Mouse (Mus musculus) stomach, embryonic 14.5 days (tissue): ENCODE results near the gene Gadd45g. TPM values are rescaled to one million over a fixed set of nuclear protein-coding genes. Genes with fewer than 3 reads are reported as not detected.

ENCODE experiments used
- ATAC-seq: fragments of 200-750 bp; cut with Nextera tagmentation; 2 replicates; pipeline ENCODE4 v1.8.0; 2017; ENCODE audit warnings: low read depth, moderate TSS enrichment; ENCODE audit not compliant: insufficient number of reproducible peaks, insufficient read depth, low FRiP score
- H3K27ac ChIP-seq: fragments of 300-500 bp; sonication (generic); 2 replicates; pipeline ENCODE4 v1.5.1; 2014; ENCODE audit warnings: mild to moderate bottlenecking, low read length, moderate library complexity, mixed read lengths
- H3K27me3 ChIP-seq: fragments of 300-500 bp; sonication (generic); 2 replicates; pipeline ENCODE4 v1.6.1; 2014; ENCODE audit warnings: low read length, control low read depth, mixed read lengths; ENCODE audit not compliant: control insufficient read depth, insufficient read depth
- H3K36me3 ChIP-seq: fragments of 300-500 bp; sonication (generic); 2 replicates; pipeline ENCODE4 v1.6.1; 2014; ENCODE audit warnings: mild to moderate bottlenecking, control low read depth, low read length, moderate library complexity, mixed read lengths; ENCODE audit not compliant: control insufficient read depth, insufficient read depth
- H3K4me1 ChIP-seq: fragments of 300-500 bp; sonication (generic); 2 replicates; pipeline ENCODE4 v1.6.1; 2014; ENCODE audit warnings: low read length, control low read depth, mixed read lengths; ENCODE audit not compliant: control insufficient read depth, insufficient read depth
- H3K4me2 ChIP-seq: fragments of 300-500 bp; sonication (generic); replicated peaks from 2 replicates; pipeline ENCODE4 v1.6.1; 2014; ENCODE audit warnings: low read depth, low read length, control low read depth
- H3K4me3 ChIP-seq: fragments of 300-500 bp; sonication (generic); 2 replicates; pipeline ENCODE4 v1.5.1; 2014; ENCODE audit warnings: low read depth, low read length, control low read depth
- H3K9ac ChIP-seq: fragments of 300-500 bp; sonication (generic); replicated peaks from 2 replicates; pipeline ENCODE4 v1.6.1; 2014; ENCODE audit warnings: low read depth, mild to moderate bottlenecking, control low read depth, low read length, moderate library complexity, mixed read lengths
- H3K9me3 ChIP-seq: fragments of 300-500 bp; sonication (generic); 2 replicates; pipeline ENCODE4 v1.6.1; 2016; ENCODE audit warnings: low read depth, low read length, control low read depth; ENCODE audit not compliant: control insufficient read depth
- WGBS: fragments of 180-500 bp; shearing (Covaris S2); extraction: QIAGEN DNeasy Blood & Tissue Kit; methylation state at CpG from one replicate; pipeline ENCODE4 v1.1.7; 2014; 5-methylcytosine and 5-hydroxymethylcytosine counted together
- polyA plus RNA-seq: library from polyadenylated mRNA; unstranded; fragments of >200 nt; fragmentation: Nextera tagmentation; extraction: Ambion mirVana; gene quantifications from 2 replicates; pipeline ENCODE4 v1.2.1, GENCODE M21; 2014

Gadd45g gene
- polyA plus RNA-seq, 1 experiment from 2014 or later: 22.9 TPM

DNA sequence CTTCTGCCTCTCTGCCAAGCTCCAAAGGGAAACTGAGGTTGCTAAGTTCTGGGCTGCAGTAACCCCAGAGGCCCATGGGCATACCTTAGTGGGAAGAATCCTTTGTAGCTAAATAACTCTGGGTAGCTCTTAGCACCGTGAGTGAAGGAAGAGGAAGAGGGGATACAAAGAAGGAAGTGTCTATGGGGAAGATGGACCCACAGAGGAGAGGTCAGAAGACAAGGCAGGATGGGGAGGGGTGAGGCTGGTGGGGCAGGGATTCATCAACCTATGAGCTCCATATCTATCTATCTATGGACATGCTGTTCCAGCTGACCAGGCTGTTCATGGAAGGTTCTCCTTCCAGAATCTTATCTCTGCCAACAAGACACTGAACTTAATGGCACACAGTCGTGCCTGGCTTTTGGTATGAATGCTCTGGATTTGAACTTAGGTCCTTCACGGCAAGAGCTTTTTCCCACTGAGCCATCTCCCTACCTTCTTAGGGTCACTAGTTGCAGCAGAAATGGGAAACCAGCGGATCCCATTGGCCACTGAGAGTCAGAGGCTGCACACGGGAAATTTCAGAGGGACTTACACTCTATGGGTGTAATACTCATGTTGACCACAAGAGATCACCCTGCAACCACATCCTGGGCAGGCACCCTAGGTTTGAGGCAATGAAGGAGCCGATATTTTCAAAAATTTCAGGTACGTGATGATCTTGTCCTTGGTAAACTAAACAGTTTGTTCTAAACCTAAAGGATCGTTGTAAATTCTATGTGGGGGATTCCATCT lies 7.0 kb upstream of the Gadd45g start:
- no peaks in the 10 kb centered on the region for H3K9me3 ChIP-seq

DNA sequence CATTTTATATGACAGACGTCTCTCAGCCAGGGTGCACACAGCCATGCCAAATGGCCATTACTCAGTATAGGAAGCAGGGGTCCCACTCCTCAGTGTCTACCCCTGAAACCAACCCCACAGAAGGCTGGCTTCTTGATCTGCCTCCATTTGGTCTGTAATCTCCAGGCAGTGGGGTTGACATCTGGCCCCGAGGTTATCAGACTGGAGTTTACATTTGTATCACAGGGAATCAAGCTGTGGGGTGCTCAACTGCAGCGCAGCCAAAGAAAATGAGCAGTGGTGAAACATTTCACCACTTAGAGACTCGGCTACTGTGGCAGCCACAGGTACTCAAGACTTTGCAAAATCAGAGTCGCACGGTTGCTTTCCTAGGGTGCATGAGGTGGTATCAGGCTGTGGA lies 5.8 kb upstream of the Gadd45g start:
- no peak overlapping the region for H3K4me2 ChIP-seq
- ATAC-seq: no peak
- H3K27me3 ChIP-seq: 0 out of 2 replicates have a peak, but pooled peaks cover 7% of the 10 kb centered on the region
- H3K9ac ChIP-seq: no peak overlapping the region
- peaks cover 4% of the 10 kb centered on the region; the same call in 1 of the 2 replicates for H3K4me1 ChIP-seq
- no peaks in the 10 kb centered on the region for H3K9me3 ChIP-seq
- no peak overlapping the region for H3K27ac ChIP-seq
- no peak overlapping the region for H3K4me3 ChIP-seq
- 35% methylated on average over 6 of the region's 6 CpGs for WGBS
- no peaks in the 10 kb centered on the region for H3K36me3 ChIP-seq

More for the DNA sequence above, 7.0 kb upstream of the Gadd45g start:
- H3K27me3 ChIP-seq: 0 out of 2 replicates have a peak, but pooled peaks cover 7% of the 10 kb centered on the region
- H3K4me2 ChIP-seq: no peak overlapping the region
- ATAC-seq: no peak; the same call in 1 of the 2 replicates
- H3K4me3 ChIP-seq: no peak overlapping the region
- WGBS: 19% methylated on average over 8 of the region's 8 CpGs
- H3K36me3 ChIP-seq: no peaks in the 10 kb centered on the region
- no peaks in the 10 kb centered on the region; the same call in 1 of the 2 replicates for H3K4me1 ChIP-seq
- H3K9ac ChIP-seq: no peak overlapping the region
- no peak overlapping the region for H3K27ac ChIP-seq

DNA sequence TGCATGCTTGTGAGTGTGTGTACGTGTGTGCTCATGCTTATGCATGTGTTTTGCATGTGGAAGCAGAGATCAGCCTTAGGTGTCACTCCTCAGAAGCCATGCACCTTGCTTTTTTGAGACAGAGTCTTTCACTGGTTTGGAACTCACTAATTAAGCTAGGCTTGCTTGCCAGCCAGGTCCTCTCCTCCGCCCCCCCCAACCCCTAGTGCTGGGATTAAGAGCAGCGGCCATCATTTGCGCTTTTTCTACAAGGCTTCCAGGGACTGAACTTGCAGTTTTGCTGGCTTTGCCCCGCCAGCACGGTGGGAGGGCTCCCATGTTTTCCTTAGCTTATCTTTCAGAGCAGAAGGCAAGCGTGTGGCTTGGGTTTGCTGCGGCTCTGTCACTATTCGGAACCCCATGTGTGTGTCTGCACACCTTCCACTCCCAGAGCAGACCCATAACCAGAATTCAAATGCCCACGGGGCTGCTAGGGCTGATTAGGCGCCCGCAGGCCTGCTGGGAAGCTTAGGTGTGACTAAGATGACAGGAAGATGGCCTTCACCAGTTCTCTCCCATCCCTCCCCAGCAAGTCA lies 4.8 kb upstream of the Gadd45g start:
- 24% methylated on average over 12 of the region's 12 CpGs for WGBS
- no peaks in the 10 kb centered on the region for H3K36me3 ChIP-seq
- no peak overlapping the region for H3K27ac ChIP-seq
- H3K4me3 ChIP-seq: no peak overlapping the region
- H3K27me3 ChIP-seq: 0 out of 2 replicates have a peak, but pooled peaks cover 7% of the 10 kb centered on the region
- H3K9ac ChIP-seq: no peak overlapping the region
- H3K4me1 ChIP-seq: peaks cover 4% of the 10 kb centered on the region; the same call in 1 of the 2 replicates
- no peaks in the 10 kb centered on the region for H3K9me3 ChIP-seq
- H3K4me2 ChIP-seq: no peak overlapping the region
- no peak for ATAC-seq

DNA sequence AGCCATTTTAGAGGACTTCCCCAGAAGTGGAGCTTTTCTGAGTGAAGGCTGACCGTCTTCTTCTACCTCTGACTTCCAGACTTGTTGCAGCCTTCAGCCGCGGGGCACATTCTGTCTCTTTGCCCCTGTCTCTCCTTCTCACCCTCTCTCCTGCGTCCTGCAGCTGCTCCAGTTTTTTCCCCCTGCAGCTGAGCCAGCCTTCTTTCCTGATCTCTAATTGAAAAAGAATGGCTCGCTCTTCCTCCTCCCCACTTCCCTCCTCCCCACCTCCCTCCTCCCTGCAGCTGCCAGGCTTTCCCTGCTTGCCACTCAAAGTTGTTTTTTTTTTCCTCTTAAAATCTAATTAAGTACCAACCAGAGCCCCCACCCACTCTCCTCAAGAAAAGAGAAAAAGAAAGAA lies 4.3 kb upstream of the Gadd45g start:
- H3K4me2 ChIP-seq: no peak overlapping the region; the same call in 1 of the 2 replicates
- no peak overlapping the region for H3K4me3 ChIP-seq
- ATAC-seq: no peak
- no peak overlapping the region for H3K9ac ChIP-seq
- H3K27me3 ChIP-seq: 0 out of 2 replicates have a peak, but pooled peaks cover 7% of the 10 kb centered on the region
- no peaks in the 10 kb centered on the region for H3K36me3 ChIP-seq
- WGBS: 17% methylated on average over 5 of the region's 5 CpGs
- peaks cover 4% of the 10 kb centered on the region; the same call in 1 of the 2 replicates for H3K4me1 ChIP-seq
- H3K9me3 ChIP-seq: no peaks in the 10 kb centered on the region
- H3K27ac ChIP-seq: no peak overlapping the region

DNA sequence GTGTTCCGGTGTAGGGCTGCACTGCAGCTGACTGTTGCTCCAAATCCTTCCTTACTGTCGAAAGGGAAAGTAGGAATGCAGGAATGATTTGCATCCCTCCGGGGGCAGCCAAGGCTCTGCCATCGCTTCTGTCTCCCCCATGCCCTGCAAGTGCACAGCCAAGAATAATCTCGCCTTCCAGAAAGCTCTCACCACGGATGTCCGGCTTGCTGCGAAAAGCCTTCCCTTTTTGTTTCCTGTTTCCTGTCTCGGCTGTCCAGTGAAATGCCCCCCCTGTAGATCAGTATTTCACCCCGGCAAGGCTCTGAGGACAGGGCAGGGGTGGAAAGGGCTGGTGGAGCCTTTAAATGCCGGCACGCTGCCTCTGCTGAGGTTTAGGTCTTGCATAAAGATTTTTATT lies 3.7 kb upstream of the Gadd45g start:
- Histone ChIP-seq H3K27me3 (0 out of 2 replicates have a peak, but pooled peaks cover 7% of the 10 kb centered on the region), H3K4me2 (peak overlapping the region; percentile 8; the same call in 1 of the 2 replicates), H3K4me3 (no peak overlapping the region), H3K36me3 (no peaks in the 10 kb centered on the region), H3K4me1 (peaks cover 4% of the 10 kb centered on the region; the same call in 1 of the 2 replicates), H3K27ac (no peak overlapping the region), H3K9ac (no peak overlapping the region), H3K9me3 (no peaks in the 10 kb centered on the region)
- ATAC-seq: no peak
- 21% methylated on average over 12 of the region's 12 CpGs for WGBS

DNA sequence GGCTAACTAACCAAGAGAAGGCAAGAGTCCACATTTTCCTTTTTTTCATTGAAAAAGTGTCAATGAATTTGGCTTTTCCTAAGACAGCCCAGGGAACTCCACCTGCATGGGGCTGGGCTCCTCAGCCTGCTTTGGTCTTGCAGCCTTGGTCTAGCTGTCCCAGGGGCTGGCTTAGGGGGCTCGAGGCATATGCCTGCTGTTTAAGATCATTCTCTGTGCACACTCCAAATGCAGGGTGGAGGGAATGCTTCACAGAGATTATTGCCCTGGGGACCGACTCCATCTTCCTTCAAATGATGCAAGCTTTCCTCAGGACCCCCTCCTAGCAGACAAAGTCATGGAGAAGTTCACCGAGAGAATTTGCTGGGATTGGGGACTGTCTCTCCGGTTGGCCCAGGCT lies 3.2 kb upstream of the Gadd45g start:
- Histone ChIP-seq H3K27me3 (0 out of 2 replicates have a peak, but pooled peaks cover 7% of the 10 kb centered on the region), H3K36me3 (no peaks in the 10 kb centered on the region), H3K4me1 (peaks cover 8% of the 10 kb centered on the region; the same call in 1 of the 2 replicates), H3K4me3 (no peak overlapping the region), H3K4me2 (no peak overlapping the region; the same call in 1 of the 2 replicates), H3K9ac (no peak overlapping the region), H3K27ac (no peak overlapping the region), H3K9me3 (no peaks in the 10 kb centered on the region)
- ATAC-seq: no peak
- 72% methylated on average over 4 of the region's 4 CpGs for WGBS

DNA sequence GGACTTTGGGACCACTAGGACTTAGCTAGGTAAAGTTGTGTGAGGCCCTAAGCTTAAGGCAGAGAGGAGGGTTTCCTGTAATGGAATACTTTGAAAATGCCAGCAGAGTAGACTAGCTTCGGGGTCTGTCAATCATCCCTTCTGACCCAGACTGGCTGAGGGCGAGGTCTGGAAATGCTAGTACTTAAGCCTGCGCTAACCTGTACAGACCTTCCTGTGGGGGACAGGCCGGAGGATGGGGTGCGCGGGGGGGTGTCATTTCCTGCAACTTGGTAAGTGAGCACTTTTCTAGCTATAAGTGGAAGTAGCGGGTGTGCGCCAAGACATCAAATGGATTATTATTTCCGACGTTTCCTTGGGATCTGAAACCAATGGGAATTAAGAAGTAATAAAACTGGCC lies 2.4 kb upstream of the Gadd45g start:
- no peak overlapping the region for H3K4me2 ChIP-seq
- no peak for ATAC-seq
- no peak overlapping the region for H3K4me3 ChIP-seq
- no peaks in the 10 kb centered on the region for H3K36me3 ChIP-seq
- H3K27me3 ChIP-seq: 0 out of 2 replicates have a peak, but pooled peaks cover 7% of the 10 kb centered on the region
- no peaks in the 10 kb centered on the region for H3K9me3 ChIP-seq
- peaks cover 16% of the 10 kb centered on the region for H3K4me1 ChIP-seq
- WGBS: 81% methylated on average over 10 of the region's 10 CpGs
- H3K9ac ChIP-seq: no peak overlapping the region
- no peak overlapping the region for H3K27ac ChIP-seq

DNA sequence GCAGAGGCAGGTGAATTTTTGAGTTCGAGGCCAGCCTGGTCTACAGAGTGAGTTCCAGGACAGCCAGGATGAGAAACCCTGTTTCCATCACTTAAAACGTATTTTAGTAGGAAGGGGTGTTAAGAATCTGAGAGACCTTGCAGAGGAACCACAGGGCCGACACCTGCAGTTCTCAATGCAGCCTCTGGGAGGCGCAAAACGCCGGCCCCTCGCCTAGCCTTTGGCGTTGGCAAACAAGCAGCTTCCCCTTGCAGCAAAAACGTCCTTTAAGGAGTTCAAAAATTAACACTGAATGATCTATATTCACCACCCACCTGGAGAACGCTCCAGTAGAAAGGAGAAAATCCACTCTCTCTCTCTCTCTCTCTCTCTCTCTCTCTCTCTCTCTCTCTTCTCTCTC lies 1.8 kb upstream of the Gadd45g start:
- Histone ChIP-seq H3K36me3 (no peaks in the 10 kb centered on the region), H3K27me3 (0 out of 2 replicates have a peak, but pooled peaks cover 7% of the 10 kb centered on the region), H3K4me2 (no peak overlapping the region), H3K9ac (no peak overlapping the region), H3K9me3 (no peaks in the 10 kb centered on the region), H3K4me1 (peaks cover 19% of the 10 kb centered on the region), H3K4me3 (no peak overlapping the region), H3K27ac (no peak overlapping the region)
- WGBS: 12% methylated on average over 10 of the region's 10 CpGs
- no peak for ATAC-seq
